Mouse (Mus musculus) embryonic facial prominence, embryonic 12.5 days (tissue): Measurements from ENCODE around the gene Fam196b. TPM values are rescaled to one million over a fixed set of nuclear protein-coding genes. Genes with fewer than 3 reads are reported as not detected.

Source experiments
- ATAC-seq: fragments of 200-750 bp; cut with Nextera tagmentation; 2 replicates; pipeline ENCODE4 v1.8.0; 2017; ENCODE audit not compliant: insufficient number of reproducible peaks, insufficient read depth, low FRiP score, low TSS enrichment
- H3K27ac ChIP-seq: fragments of 300-500 bp; sonication (generic); 2 replicates; pipeline ENCODE4 v1.5.1; 2016; ENCODE audit warnings: mild to moderate bottlenecking
- H3K27me3 ChIP-seq: fragments of 300-500 bp; sonication (generic); 2 replicates; pipeline ENCODE4 v1.6.1; 2016; ENCODE audit warnings: mild to moderate bottlenecking, moderate library complexity
- H3K36me3 ChIP-seq: fragments of 300-500 bp; sonication (generic); 2 replicates; pipeline ENCODE4 v1.6.1; 2016; ENCODE audit warnings: mild to moderate bottlenecking
- H3K4me1 ChIP-seq: fragments of 300-500 bp; sonication (generic); 2 replicates; pipeline ENCODE4 v1.6.1; 2016
- H3K4me2 ChIP-seq: fragments of 300-500 bp; sonication (generic); replicated peaks from 2 replicates; pipeline ENCODE4 v1.6.1; 2016; ENCODE audit warnings: mild to moderate bottlenecking, moderate library complexity
- H3K4me3 ChIP-seq: fragments of 300-500 bp; sonication (generic); 2 replicates; pipeline ENCODE4 v1.5.1; 2016; ENCODE audit warnings: mild to moderate bottlenecking
- H3K9ac ChIP-seq: fragments of 300-500 bp; sonication (generic); 2 replicates; pipeline ENCODE4 v1.6.1; 2016; ENCODE audit warnings: mild to moderate bottlenecking, moderate library complexity
- H3K9me3 ChIP-seq: fragments of 300-500 bp; sonication (generic); 2 replicates; pipeline ENCODE4 v1.6.1; 2016; ENCODE audit warnings: mild to moderate bottlenecking, moderate library complexity
- WGBS: fragments of 180-500 bp; shearing (Covaris S2); methylation state at CpG from one replicate; pipeline ENCODE4 v1.1.7; 2016; 5-methylcytosine and 5-hydroxymethylcytosine counted together
- polyA plus RNA-seq: library from polyadenylated mRNA; unstranded; fragments of >200 nt; fragmentation: Nextera tagmentation; extraction: Ambion mirVana; gene quantifications from 2 replicates; pipeline ENCODE4 v1.2.1, GENCODE M21; 2016

Gene Fam196b
- polyA plus RNA-seq, 1 experiment from 2014 or later: 1.4 TPM

GRCm38 (mm10) chr11:34384178-34384577 is 69.6 kb downstream of the Fam196b start:
- Histone ChIP-seq H3K4me3 (no peak overlapping the region), H3K9me3 (no peaks in the 10 kb centered on the region), H3K36me3 (no peaks in the 10 kb centered on the region), H3K9ac (no peak overlapping the region), H3K4me2 (no peak overlapping the region), H3K4me1 (no peaks in the 10 kb centered on the region), H3K27ac (no peak overlapping the region), H3K27me3 (no peaks in the 10 kb centered on the region)
- ATAC-seq: no peak
- 71% methylated on average over 4 of the region's 4 CpGs for WGBS

- Histone ChIP-seq H3K36me3 (no peaks in the 10 kb centered on the region), H3K27me3 (no peaks in the 10 kb centered on the region), H3K4me3 (no peak overlapping the region), H3K27ac (no peak overlapping the region), H3K4me1 (no peaks in the 10 kb centered on the region), H3K9ac (no peak overlapping the region), H3K9me3 (no peaks in the 10 kb centered on the region), H3K4me2 (no peak overlapping the region)
- ATAC-seq: no peak
- WGBS: 51% methylated on average over 1 of the region's 1 CpGs
Observed at GRCm38 (mm10) chr11:34385001-34385688, 70.5 kb downstream of the Fam196b start.

GRCm38 (mm10) chr11:34389261-34390116 is 74.9 kb downstream of the Fam196b start:
- Histone ChIP-seq H3K4me2 (no peak overlapping the region), H3K27me3 (no peaks in the 10 kb centered on the region), H3K4me3 (no peak overlapping the region), H3K36me3 (no peaks in the 10 kb centered on the region), H3K9me3 (no peaks in the 10 kb centered on the region), H3K4me1 (no peaks in the 10 kb centered on the region), H3K27ac (no peak overlapping the region), H3K9ac (no peak overlapping the region)
- ATAC-seq: no peak
- 85% methylated on average over 6 of the region's 6 CpGs for WGBS

- Histone ChIP-seq H3K9me3 (no peaks in the 10 kb centered on the region), H3K36me3 (no peaks in the 10 kb centered on the region), H3K4me1 (no peaks in the 10 kb centered on the region), H3K4me2 (no peak overlapping the region), H3K27me3 (no peaks in the 10 kb centered on the region), H3K9ac (no peak overlapping the region), H3K27ac (no peak overlapping the region), H3K4me3 (no peak overlapping the region)
- ATAC-seq: no peak
- 48% methylated on average over 4 of the region's 4 CpGs for WGBS
Observed at GRCm38 (mm10) chr11:34392105-34392504, 77.5 kb downstream of the Fam196b start.

GRCm38 (mm10) chr11:34395802-34396201 is 81.2 kb downstream of the Fam196b start:
- Histone ChIP-seq H3K9me3 (no peaks in the 10 kb centered on the region), H3K27me3 (no peaks in the 10 kb centered on the region), H3K27ac (no peak overlapping the region), H3K4me2 (no peak overlapping the region), H3K4me3 (no peak overlapping the region), H3K4me1 (no peaks in the 10 kb centered on the region), H3K36me3 (no peaks in the 10 kb centered on the region), H3K9ac (no peak overlapping the region)
- 90% methylated on average over 3 of the region's 3 CpGs for WGBS
- no peak for ATAC-seq

GRCm38 (mm10) chr11:34397661-34398060 is 83.0 kb downstream of the Fam196b start:
- H3K4me1 ChIP-seq: no peaks in the 10 kb centered on the region
- H3K36me3 ChIP-seq: no peaks in the 10 kb centered on the region
- no peaks in the 10 kb centered on the region for H3K9me3 ChIP-seq
- no peak overlapping the region for H3K4me3 ChIP-seq
- H3K9ac ChIP-seq: no peak overlapping the region
- H3K27ac ChIP-seq: no peak overlapping the region
- no peak for ATAC-seq
- no peak overlapping the region for H3K4me2 ChIP-seq
- 94% methylated on average over 5 of the region's 5 CpGs for WGBS
- H3K27me3 ChIP-seq: no peaks in the 10 kb centered on the region

- H3K27ac ChIP-seq: no peak overlapping the region
- no peaks in the 10 kb centered on the region for H3K27me3 ChIP-seq
- ATAC-seq: no peak
- H3K4me2 ChIP-seq: no peak overlapping the region
- no peaks in the 10 kb centered on the region for H3K36me3 ChIP-seq
- no peaks in the 10 kb centered on the region for H3K9me3 ChIP-seq
- no peak overlapping the region for H3K4me3 ChIP-seq
- 79% methylated on average over 2 of the region's 2 CpGs for WGBS
- no peak overlapping the region for H3K9ac ChIP-seq
- H3K4me1 ChIP-seq: no peaks in the 10 kb centered on the region
Observed at GRCm38 (mm10) chr11:34398555-34398954, 83.9 kb downstream of the Fam196b start.

- Histone ChIP-seq H3K9ac (no peak overlapping the region), H3K4me2 (no peak overlapping the region), H3K27ac (no peak overlapping the region), H3K4me1 (no peaks in the 10 kb centered on the region), H3K9me3 (no peaks in the 10 kb centered on the region), H3K4me3 (no peak overlapping the region), H3K36me3 (no peaks in the 10 kb centered on the region), H3K27me3 (no peaks in the 10 kb centered on the region)
- 92% methylated on average over 8 of the region's 8 CpGs for WGBS
- no peak for ATAC-seq
Observed at GRCm38 (mm10) chr11:34401343-34401742, 86.7 kb downstream of the Fam196b start.

GRCm38 (mm10) chr11:34405311-34405710 is 90.7 kb downstream of the Fam196b start:
- no peaks in the 10 kb centered on the region for H3K27me3 ChIP-seq
- H3K4me1 ChIP-seq: no peaks in the 10 kb centered on the region
- no peak overlapping the region for H3K9ac ChIP-seq
- no peak overlapping the region for H3K27ac ChIP-seq
- H3K36me3 ChIP-seq: no peaks in the 10 kb centered on the region
- H3K4me2 ChIP-seq: no peak overlapping the region
- no peak overlapping the region for H3K4me3 ChIP-seq
- H3K9me3 ChIP-seq: no peaks in the 10 kb centered on the region
- WGBS: 89% methylated on average over 1 of the region's 1 CpGs
- no peak for ATAC-seq

- H3K36me3 ChIP-seq: no peaks in the 10 kb centered on the region
- no peak for ATAC-seq
- 52% methylated on average over 8 of the region's 8 CpGs for whole genome bisulfite sequencing
- H3K4me3 ChIP-seq: no peak overlapping the region
- H3K9me3 ChIP-seq: no peaks in the 10 kb centered on the region
- H3K9ac ChIP-seq: no peak overlapping the region
- H3K4me1 ChIP-seq: no peaks in the 10 kb centered on the region
- H3K27me3 ChIP-seq: 0 out of 2 replicates have a peak, but pooled peaks cover 5% of the 10 kb centered on the region
- no peak overlapping the region for H3K27ac ChIP-seq
- H3K4me2 ChIP-seq: no peak overlapping the region
Observed at GRCm38 (mm10) chr11:34406309-34406708, 91.7 kb downstream of the Fam196b start.

GRCm38 (mm10) chr11:34406850-34407249 is 92.2 kb downstream of the Fam196b start:
- WGBS: 38% methylated on average over 5 of the region's 5 CpGs
- Histone ChIP-seq H3K27ac (no peak overlapping the region), H3K36me3 (no peaks in the 10 kb centered on the region), H3K27me3 (peaks cover 8% of the 10 kb centered on the region; the same call in 1 of the 2 replicates), H3K4me3 (no peak overlapping the region), H3K9me3 (no peaks in the 10 kb centered on the region), H3K4me2 (no peak overlapping the region), H3K9ac (no peak overlapping the region), H3K4me1 (no peaks in the 10 kb centered on the region)
- no peak for ATAC-seq
